Mouse (Mus musculus): ENCODE measurements around the gene Meaf6.

The Meaf6 gene

DNA sequence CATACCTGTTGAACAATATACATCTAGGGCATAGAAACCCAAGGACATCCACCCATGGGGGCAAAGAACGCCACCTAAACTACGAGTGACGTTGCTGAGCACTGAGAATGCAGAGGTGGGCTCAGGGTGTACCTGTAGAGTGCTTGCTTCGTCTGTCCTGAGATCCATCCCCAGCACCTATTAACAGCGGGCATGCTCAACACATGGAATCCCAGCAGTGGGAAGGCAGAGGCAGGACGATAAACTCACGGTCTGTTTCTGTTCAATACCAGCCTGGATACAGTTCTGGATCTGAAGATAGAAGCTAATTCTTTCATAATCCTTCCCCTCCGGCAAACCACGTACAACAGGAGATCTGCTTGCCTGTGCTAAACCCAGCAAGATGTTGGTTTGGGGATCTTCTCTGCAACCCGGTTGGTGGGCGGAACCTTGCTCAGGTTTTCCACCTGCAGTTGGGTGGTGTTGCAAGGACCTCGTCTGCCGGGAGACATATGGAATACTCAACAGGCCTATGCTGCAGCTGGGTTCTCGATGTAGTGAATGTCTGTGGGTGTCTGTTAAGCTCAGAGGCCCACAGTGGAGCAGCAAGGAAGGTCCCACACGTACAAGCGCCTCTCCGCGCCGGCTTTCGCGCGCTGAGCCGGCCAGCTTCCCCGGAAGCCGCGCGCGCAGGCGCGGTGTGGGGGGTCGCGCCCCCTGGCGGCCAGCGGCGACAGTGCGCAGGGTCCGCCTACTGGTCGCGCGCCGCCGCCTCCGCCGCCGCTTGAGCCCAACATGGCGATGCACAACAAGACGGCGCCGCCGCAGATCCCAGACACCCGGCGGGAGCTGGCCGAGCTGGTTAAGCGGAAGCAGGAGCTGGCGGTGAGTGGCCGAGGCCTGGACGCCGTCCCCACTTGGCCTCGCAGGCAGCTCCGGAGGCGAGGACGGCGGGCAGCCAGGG lies at the start of gene Meaf6:
Meaf6 (plus strand) TSS at position 732 of the 943 bp plus-strand sequence.
- in situ Hi-C loops (cut with MboI), result no loop called here

DNA sequence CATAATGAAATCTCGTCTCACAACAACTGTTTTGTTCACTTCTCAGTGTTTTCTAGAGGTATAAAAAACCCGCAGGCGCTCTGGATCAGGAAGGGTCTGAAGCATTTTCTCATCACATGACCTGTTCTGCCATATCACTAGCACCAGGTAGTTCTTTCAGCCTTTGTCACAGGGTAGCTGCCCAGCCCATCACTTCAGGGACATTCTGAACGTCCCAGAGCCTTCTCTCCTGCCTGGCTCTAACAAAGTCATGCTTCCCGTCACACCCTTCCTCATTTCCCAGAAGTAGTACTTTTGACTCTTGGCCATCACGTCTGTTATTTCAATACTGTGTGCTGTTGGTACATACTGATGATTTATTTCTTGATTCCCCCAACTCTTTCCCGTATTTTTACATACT lies 40.5 kb upstream of the Meaf6 start:
- in situ Hi-C loops (cut with MboI), result no loop called here

DNA sequence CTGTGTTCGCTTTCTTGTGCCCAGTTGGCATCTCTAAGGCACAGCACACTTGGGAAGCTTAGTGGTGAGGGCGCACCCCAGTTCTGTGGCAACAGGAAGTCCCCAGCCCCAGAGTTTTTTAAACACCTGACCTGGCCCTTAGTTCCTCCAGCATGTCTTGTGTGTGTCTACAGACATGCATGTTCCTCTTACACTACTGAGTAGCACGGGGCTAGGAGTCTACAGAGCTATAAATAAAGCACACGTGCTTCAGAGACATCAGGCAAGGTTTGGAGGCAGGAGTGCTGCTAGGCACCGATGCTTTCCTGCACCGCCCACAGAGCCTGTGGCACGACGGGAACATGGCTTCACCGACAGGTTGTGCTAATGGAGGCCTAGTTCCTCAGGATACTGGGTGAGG lies 29.5 kb upstream of the Meaf6 start:
- in situ Hi-C loops (cut with MboI), result loop anchor here (25.0 kb wide), 1 partner anchor 118 kb away; the partner anchor contains the start of genes 9930104L06Rik and Cdca8

DNA sequence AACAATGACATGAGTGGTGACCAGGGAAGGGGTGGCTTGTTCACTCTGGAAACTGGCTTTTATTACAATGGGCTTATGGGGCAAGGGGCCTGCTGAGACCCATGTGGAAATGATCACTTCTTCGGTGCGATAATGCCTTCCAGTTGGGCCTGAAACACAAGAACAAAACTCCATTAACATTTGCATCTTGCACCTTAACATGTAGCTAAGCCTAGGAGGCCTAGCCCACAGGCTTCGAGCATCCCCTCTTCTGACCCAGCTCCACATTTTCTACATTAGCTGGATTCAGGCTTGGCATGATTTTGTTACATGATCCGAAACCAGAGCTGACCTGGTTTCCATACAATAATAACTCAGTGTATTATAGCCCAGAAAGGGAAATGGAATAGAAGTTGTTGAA lies 28.5 kb upstream of the Meaf6 start:
- in situ Hi-C loops (cut with MboI), result loop anchor here (25.0 kb wide), 1 partner anchor 119 kb away; the partner anchor contains the start of genes 9930104L06Rik and Cdca8

DNA sequence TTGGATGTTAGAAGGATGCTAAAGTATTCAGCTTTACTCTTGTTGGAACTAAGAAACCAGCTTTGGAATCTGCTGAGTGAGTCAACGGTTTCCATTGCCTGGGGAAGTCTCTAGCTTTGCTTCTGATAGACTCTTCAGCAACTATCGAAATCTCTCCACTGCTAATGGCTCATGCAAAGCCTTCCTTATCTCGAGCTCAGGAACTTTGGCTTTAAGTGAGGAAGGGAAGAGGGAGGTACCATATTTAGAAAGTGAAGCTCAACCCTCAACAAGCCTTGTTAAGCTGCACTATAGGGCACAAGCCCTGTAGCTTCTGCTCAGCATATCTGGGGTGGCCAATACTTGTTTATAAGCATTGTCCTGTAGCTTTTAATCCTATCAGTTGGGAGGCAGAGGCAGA lies 27.7 kb upstream of the Meaf6 start:
- in situ Hi-C loops (cut with MboI), result loop anchor here (25.0 kb wide), 1 partner anchor 120 kb away; the partner anchor contains the start of genes 9930104L06Rik and Cdca8

DNA sequence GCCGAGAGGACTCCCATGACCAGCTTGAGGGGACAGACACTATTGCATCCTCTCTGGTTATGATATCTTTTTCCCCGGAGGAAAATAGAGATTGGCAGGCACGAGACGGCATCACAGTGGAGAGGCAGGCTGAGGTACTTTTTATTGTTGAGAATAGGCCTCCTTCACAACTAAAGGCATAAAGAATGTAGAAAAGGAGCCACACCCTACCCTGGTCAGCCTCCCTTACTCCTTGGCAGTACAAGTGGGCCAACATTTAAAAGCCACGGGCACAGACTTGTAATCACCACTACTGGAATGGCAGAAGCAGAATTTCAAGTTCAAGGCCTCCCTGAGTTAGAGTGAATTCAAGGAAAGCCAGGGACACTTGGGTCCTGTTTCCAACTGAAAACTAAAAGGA lies 26.9 kb upstream of the Meaf6 start:
- in situ Hi-C loops (cut with MboI), result loop anchor here (25.0 kb wide), 1 partner anchor 121 kb away; the partner anchor contains the start of genes 9930104L06Rik and Cdca8

DNA sequence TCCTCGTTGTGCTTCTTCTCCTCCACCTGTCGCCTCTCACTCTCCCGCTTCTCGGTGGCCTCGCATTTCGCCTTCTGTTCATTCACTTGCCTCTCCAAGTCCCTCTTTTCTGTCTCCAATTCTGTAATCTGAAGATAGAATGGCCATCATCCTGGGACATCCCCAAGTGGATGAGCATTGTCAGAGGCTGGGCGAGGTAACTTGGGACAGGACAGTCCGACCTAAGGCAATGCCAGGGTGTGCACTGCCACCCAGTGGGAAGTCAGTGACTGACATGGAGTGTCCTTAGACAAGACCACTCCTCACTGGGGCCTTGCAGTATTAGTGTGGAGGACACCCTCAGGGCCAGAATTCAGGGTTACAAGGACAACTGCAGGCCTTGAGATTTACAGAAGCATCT lies 25.9 kb upstream of the Meaf6 start:
- in situ Hi-C loops (cut with MboI), result loop anchor here (25.0 kb wide), 1 partner anchor 122 kb away; the partner anchor contains the start of genes 9930104L06Rik and Cdca8

DNA sequence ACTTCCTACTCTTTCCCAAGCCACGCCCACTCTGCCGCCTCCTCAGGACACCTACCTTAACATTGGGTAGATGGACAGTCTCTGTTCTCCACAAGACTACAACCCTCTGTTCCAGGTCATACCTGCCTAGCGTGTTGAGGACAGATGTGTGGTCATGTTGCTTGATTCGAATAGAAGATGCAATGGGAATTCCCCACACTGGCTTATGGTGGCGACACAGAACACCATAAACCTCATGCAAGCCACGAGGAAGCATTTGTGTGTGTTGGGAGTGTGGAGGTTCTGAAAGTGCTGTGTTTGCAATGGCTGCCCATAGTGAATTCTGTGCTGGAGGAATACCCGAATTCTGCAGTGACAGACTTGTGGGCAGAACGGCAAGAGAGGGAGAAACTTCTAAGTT lies 21.1 kb upstream of the Meaf6 start:
- in situ Hi-C loops (cut with MboI), result loop anchor here (25.0 kb wide), 1 partner anchor 127 kb away; the partner anchor contains the start of genes 9930104L06Rik and Cdca8

DNA sequence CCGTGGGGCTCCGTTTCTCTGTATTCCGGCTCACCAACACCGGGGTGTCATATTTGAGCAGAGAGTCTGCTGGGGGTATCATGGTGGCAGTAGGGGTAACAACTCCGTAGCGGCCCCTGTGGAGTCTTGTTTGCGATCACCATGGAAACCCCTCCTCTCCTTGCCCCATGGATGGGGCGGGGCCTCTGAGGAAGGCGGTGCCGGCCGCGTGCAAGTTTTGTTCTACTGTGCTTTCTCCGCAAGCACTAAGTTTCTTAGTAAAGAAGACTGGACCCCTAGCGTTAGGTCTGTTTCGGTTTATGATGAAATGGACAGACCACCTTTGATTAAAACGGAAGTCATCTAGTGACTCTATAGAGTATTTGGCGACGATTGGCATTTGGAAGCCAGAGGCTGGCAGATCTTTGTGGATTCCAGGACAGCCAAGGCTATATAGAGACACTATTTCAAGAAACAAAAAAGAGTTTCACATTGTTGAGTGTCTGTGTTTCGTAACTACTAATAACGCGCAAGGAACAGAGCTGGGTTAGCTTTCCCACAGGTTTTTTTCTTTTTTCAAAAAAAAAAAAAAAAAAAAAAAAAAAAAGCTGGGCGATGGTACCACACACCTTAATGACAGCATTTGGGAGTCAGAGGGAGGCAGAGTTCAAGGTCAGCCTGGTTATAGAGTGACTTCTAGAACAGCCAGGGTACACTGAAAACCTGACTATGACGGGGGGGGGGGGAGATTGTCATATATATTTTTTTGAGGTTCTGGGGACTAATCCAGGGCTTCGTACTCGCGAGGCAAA lies 19.2 kb upstream of the Meaf6 start, which contains the start of gene Dnali1:
Dnali1 (minus strand) TSS at position 187 of the 791 bp plus-strand sequence.
- in situ Hi-C loops (cut with MboI), result loop anchor here (25.0 kb wide), 1 partner anchor 128 kb away; the partner anchor contains the start of genes 9930104L06Rik and Cdca8

DNA sequence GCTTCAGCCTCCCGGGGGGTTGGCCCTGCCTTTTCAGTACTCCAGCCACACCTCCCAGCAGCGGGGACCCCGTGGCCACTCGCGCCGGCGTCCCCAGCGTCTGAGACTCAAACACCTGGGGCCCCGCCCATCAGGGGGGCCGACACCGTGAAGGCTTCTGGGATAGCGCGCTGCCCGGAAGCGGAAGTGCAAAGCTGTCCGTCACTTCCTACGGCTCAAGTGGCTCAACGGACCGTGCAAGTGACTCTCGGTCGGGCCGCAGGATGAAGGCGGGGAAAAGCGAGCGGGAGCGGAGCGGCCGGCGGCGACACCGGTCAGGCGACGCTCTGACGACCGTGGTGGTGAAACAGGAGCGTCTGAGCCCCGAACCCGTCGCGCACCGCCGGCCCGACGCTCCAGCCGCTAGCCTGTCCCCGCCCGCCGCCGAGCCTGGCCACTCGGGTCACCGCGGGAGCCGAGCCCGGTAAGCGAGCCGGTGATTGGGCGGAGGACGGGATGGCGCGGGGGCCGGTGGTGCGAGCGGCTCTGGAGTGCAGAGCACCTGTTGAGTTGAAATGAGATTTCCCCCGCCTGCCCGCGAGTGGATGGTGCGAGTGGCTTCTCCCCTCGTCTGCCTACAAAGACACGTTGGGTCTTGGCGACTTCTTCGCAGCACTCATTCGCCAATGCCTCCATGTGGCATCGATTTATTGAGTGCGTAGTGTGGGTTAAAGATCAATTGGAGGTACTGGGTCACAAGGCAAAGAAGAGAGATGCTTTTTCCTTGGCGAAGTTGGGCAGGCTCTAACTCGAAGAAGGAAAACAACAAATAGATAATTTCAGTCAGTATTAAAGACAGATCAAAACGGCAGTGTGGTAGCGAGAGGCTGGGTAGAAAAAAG lies 18.2 kb upstream of the Meaf6 start, which contains the start of gene Snip1:
Snip1 (plus strand) TSS at position 183 of the 881 bp plus-strand sequence.
- in situ Hi-C loops (cut with MboI), result loop anchor here (25.0 kb wide), 1 partner anchor 129 kb away; the partner anchor contains the start of genes 9930104L06Rik and Cdca8

DNA sequence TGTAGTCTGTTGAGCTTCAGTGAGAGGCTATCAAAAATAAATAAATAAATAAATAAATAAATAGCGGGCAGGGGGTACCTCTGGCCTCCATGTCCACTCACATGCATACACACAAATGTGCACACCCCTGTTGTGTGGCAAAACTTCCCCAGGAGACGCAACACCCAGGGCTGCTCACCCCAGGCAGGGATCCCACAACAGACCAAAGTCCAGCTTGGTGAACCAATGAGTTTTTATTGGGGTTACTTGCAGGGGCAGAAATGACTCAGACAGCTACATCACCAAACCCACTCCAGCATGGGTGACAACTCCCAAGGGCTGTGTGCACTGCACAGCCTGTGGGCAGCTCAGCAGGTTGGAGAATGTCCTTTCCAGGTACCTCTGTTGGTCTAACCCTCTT lies 7.2 kb upstream of the Meaf6 start:
- in situ Hi-C loops (cut with MboI), result no loop called here

DNA sequence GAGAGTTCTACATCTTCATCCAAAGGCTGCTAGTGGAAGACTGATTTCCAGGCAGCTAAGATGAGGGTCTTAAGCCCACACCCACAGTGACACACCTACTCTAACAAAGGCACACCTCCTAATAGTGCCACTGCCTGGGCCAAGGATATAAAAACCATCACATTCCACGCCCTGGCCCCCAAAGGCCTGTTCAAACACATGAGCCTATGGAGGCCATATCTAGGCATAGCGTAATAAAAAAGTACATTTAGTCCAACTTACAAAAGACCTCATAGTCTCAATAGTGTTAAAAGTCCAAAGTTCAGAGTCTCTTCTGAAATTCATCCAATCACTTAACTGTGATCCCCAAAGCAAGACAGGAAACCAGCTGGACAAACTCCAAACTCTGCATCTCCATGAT lies 6.2 kb upstream of the Meaf6 start:
- in situ Hi-C loops (cut with MboI), result no loop called here

DNA sequence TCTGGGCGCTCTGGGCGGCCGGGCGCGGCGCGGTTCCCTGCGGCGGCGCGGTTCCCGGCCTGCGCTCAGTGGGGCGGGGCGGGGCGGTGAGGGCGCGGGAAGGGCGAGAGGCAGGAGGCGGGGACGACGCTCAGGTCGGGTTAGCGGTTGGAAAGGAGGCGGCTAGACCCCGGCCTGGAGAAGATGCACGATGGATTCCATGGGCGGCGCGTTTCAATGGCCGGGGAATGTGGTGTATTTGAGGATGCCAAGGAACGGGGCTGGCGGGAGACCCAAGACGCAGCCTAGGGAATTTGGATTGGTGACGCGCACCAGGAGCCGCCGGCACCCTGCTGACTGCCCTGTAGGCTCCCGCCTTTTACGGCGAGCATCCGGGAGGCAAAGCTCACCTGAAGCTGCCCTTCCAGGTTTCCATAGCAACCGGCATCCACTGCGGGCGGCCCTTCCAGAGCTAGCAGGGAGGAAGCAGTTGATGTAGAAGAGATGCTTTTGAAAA lies 460 bp downstream of the Meaf6 start:
- in situ Hi-C loops (cut with MboI), result no loop called here

DNA sequence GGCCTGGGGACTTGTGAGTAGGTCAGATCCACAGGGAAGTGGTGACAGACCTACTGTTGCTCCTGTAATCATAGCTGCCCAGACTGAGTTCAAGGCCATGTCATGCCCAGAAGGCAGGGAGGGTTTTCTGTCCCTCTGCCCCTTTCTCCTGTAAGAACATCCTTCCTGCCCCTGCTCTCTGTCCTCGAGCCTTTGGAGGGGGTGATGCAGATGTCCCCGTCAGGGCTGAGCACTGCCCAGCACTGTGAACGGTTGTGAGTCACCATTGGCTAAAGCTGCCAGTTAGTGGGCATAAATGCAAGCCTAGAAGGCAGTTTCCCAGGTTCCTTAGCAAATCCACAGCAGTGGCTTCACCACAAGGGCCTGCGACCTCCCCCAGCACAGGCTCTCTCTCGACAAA lies 8.1 kb downstream of the Meaf6 start:
- in situ Hi-C loops (cut with MboI), result no loop called here

DNA sequence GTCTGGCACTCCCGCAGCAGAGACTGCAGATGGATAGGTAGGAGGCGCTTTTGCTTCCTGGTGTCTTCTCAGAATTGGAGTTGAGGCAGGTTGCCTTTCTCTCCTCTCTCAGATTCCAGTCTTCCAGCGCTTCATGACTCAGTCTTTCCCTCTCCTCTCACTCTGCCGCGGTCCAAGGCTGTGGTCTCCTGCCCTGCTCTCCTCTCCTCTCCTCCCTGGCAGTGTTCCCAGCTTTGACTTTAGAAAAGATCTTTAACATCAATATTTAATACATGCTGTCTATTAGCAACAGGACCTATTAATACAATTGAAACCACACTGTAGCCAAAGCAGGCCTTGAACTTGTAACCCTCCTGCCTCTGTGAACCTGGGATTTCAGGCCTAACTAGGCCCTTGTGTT lies 11.1 kb downstream of the Meaf6 start:
- in situ Hi-C loops (cut with MboI), result no loop called here

DNA sequence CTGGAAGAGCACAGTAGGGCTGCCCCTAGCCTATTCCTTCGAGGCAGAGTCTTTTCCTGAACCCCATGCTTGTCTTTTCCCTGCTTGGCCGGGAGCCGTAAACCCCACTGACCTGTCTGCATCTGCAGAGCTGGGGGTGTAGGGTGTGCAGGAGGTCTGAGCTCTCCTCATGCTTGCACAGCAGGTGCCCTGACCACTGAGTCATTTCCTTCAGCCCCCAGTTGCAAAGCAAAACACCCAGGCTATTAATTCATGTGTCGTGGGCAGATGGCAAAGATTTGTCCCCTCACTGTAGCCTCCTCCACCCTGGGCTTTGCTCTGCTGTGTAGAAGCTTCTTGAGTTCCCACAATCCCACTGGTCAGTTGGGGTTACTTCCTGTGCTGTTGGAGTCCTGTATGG lies 12.5 kb downstream of the Meaf6 start:
- in situ Hi-C loops (cut with MboI), result no loop called here

DNA sequence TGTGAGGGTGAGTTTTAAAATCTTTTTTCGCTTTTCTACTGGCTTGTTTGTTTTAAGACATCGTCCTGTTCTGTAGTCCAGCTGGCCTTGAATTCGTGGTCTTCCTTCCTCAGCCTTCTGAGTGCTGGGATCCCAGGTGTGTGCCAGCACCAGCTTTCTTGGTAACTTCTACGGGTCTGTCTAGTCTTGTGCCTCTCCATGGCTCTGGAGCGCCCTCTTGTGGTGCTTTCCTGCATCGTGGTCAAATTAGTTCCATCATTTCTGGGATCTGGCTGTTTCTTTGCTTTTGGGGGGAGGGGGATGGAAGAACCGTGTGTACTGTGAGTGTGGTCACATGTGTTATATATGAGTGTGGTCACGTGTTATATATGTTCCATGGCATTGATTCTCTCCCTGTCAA lies 14.5 kb downstream of the Meaf6 start:
- in situ Hi-C loops (cut with MboI), result no loop called here

DNA sequence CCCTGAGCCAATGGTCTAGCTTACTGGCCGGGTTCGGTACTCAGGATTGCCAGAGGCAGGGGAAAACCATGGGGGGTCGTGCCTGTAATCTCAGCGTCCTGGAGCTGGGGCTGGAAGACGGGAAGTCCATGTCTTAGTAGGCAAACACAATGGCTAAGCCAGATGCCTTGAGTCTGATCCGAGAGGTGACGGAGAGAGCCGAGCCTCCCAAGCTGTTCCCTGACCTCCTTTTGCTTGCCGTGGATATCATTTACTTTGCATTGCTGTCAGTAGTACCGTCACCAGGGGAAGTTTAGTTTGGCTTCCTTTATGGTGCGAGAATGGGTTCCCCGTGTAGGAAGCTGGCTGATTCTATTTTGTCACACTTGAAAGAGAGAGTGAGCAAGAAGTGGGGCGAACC lies 16.4 kb downstream of the Meaf6 start:
- in situ Hi-C loops (cut with MboI), result no loop called here

DNA sequence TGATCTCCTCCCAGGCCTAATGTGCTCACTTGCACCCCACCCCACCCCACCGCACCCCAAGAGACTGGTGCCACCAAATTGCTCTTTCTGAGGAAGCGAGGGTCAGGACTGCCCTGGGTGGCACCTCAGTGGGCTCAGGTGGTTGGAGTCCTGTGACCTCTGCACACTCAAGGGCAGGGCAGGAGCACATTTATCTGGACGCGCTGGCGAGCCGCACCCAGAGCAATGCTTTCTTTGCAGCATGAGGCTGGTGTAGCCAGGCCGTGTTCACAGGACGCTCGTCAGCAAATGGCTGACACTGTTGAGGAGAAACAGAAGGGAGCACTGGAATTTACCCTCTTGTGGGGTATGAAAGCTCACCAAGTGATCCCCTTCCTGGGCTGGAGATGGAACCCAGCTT lies 20.4 kb downstream of the Meaf6 start:
- in situ Hi-C loops (cut with MboI), result no loop called here

DNA sequence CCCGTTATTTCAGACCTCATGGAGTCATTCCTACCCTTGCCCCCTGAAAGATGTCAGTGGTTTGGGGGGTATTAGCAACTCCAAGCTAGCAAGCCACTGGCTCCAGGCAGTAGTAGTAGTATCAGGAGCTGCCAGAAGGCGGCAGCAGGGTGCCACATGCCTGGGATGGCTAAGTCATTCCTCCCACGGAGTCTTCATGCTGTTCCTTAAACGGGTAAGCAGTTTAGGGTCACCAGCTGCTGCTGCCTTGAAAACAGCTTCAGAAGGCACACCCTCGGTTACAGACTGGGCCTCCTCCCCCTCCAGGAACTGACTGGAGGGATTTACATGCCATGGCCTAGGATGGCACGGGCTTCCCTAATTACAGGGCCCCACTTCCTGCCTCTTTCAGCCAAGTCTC lies 29.7 kb downstream of the Meaf6 start:
- in situ Hi-C loops (cut with MboI), result loop anchor here (10.0 kb wide), 1 partner anchor 170 kb away; no protein-coding TSS in a partner anchor

DNA sequence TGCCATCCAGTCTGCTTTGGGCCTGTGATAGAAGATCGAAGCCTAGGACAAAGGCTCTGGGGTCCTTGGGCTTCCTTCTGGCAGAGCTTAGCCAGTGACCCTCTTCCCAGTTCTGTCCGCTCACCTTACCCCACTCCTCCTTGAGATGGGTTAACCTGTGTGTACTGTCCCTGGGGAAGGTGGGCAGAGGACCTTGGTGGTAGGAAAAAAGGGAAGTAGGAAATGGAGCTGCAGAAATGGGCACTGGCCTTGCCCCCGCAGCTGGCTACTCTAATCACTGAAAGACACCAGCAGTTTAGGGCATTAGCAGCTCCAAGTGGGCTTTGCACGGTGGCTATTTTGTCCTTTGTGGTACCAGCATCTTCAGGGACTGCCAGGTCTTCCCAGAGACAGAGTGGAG lies 30.1 kb downstream of the Meaf6 start:
- in situ Hi-C loops (cut with MboI), result loop anchor here (10.0 kb wide), 1 partner anchor 170 kb away; no protein-coding TSS in a partner anchor
